Mouse (Mus musculus) MEL (cell line): ENCODE data around the gene Alas2. TPM values are rescaled to one million over a fixed set of nuclear protein-coding genes. Genes with fewer than 3 reads are reported as not detected.

Experiments used
- DNase-seq: peaks from one replicate; pipeline ENCODE4 v3.0.0; 2011; ENCODE audit warnings: low read depth, low spot score
- H3K27ac ChIP-seq: 2 replicates; pipeline ENCODE4 v1.5.1; 2012; ENCODE audit warnings: low read depth, mild to moderate bottlenecking, control low read depth, low read length, moderate library complexity; ENCODE audit not compliant: control insufficient read depth
- H3K27me3 ChIP-seq, 2 experiments: fragments of 150-350 bp in 1 of 2; sonication (generic) in 1 of 2; 2 replicates each; pipeline ENCODE4 v1.6.1; 2012; ENCODE audit warnings: low read length in 2 of 2, mild to moderate bottlenecking in 2 of 2, improper control_type of control experiment in 1 of 2, moderate library complexity in 1 of 2; ENCODE audit not compliant: insufficient read depth in 2 of 2, control insufficient read depth in 1 of 2
- H3K36me3 ChIP-seq, 2 experiments: 2 replicates each; pipeline ENCODE4 v1.6.1; 2012 to 2014; ENCODE audit warnings: low read length in 2 of 2, improper control_type of control experiment in 1 of 2, inconsistent platforms in 1 of 2, mild to moderate bottlenecking in 1 of 2; ENCODE audit not compliant: insufficient read depth in 2 of 2, control insufficient read depth in 1 of 2
- H3K4me1 ChIP-seq, 2 experiments: fragments of 150-350 bp in 1 of 2; sonication (generic) in 1 of 2; 2 replicates each; pipeline ENCODE4 v1.6.1; 2012; ENCODE audit warnings: low read length in 2 of 2, improper control_type of control experiment in 1 of 2, mild to moderate bottlenecking in 1 of 2; ENCODE audit not compliant: insufficient read depth in 2 of 2, control insufficient read depth in 1 of 2
- H3K4me3 ChIP-seq, 2 experiments: fragments of 150-350 bp in 1 of 2; sonication (generic) in 1 of 2; 2 replicates each; pipeline ENCODE4 v1.5.1; 2012; ENCODE audit warnings: low read depth in 2 of 2, low read length in 2 of 2, mild to moderate bottlenecking in 2 of 2, moderate library complexity in 2 of 2, control low read depth in 1 of 2, improper control_type of control experiment in 1 of 2; ENCODE audit not compliant: control insufficient read depth in 1 of 2, insufficient read depth in 1 of 2
- H3K79me2 ChIP-seq: 2 replicates; pipeline ENCODE4 v1.6.1; 2012; ENCODE audit warnings: mild to moderate bottlenecking, low read length, moderate library complexity; ENCODE audit not compliant: control insufficient read depth, poor library complexity, insufficient read depth
- H3K9ac ChIP-seq: 2 replicates; pipeline ENCODE4 v1.6.1; 2012; ENCODE audit warnings: low read depth, mild to moderate bottlenecking, control low read depth, low read length, moderate library complexity; ENCODE audit not compliant: control insufficient read depth, poor library complexity, severe bottlenecking
- H3K9me3 ChIP-seq: fragments of 150-350 bp; sonication (generic); replicated peaks from 2 replicates; pipeline ENCODE4 v1.6.1; 2012; ENCODE audit warnings: mild to moderate bottlenecking, low read length, improper control_type of control experiment, moderate library complexity; ENCODE audit not compliant: insufficient read depth
- BHLHE40 ChIP-seq: IDR thresholded peaks from 2 replicates; pipeline ENCODE4 v1.6.1; 2012; ENCODE audit warnings: low read depth, mild to moderate bottlenecking, inconsistent platforms, low read length, improper control_type of control experiment, borderline replicate concordance
- CHD2 ChIP-seq: IDR thresholded peaks from 2 replicates; pipeline ENCODE4 v1.6.1; 2011; ENCODE audit warnings: low read length, improper control_type of control experiment
- CTCF ChIP-seq, 3 experiments: IDR thresholded peaks in 2 of 3; conservative IDR thresholded peaks in 1 of 3; 2 replicates each; pipeline ENCODE4 v1.5.1; 2011 to 2012; ENCODE audit warnings: low read length in 3 of 3, low read depth in 2 of 3, mild to moderate bottlenecking in 2 of 3, improper control_type of control experiment in 1 of 3, inconsistent platforms in 1 of 3, mixed read lengths in 1 of 3, moderate library complexity in 1 of 3; ENCODE audit not compliant: control insufficient read depth in 1 of 3, insufficient read depth in 1 of 3, poor library complexity in 1 of 3, severe bottlenecking in 1 of 3
- ELF1 ChIP-seq: IDR thresholded peaks from 2 replicates; pipeline ENCODE4 v1.6.1; 2014; ENCODE audit warnings: low read depth, mild to moderate bottlenecking, inconsistent platforms, low read length, improper control_type of control experiment, moderate library complexity
- EP300 ChIP-seq, 2 experiments: IDR thresholded peaks; 2 replicates each; pipeline ENCODE4 v1.6.1; 2011; ENCODE audit warnings: improper control_type of control experiment in 2 of 2, low read length in 2 of 2, low read depth in 1 of 2, mild to moderate bottlenecking in 1 of 2
- ETS1 ChIP-seq: IDR thresholded peaks from 2 replicates; pipeline ENCODE4 v1.6.1; 2012; ENCODE audit warnings: low read depth, mild to moderate bottlenecking, inconsistent platforms, low read length, improper control_type of control experiment, moderate library complexity
- GATA1 ChIP-seq: IDR thresholded peaks from 2 replicates; pipeline ENCODE4 v1.6.1; 2011; ENCODE audit warnings: low read depth, low read length, improper control_type of control experiment
- HCFC1 ChIP-seq: IDR thresholded peaks from 2 replicates; pipeline ENCODE4 v1.6.1; 2012; ENCODE audit warnings: low read depth, mild to moderate bottlenecking, inconsistent platforms, low read length, improper control_type of control experiment, moderate library complexity
- MAX ChIP-seq: IDR thresholded peaks from 2 replicates; pipeline ENCODE4 v1.6.1; 2011; ENCODE audit warnings: low read length, improper control_type of control experiment
- NELFE ChIP-seq: IDR thresholded peaks from 2 replicates; pipeline ENCODE4 v1.6.1; 2011; ENCODE audit warnings: low read depth, low read length, improper control_type of control experiment
- POLR2AphosphoS5 ChIP-seq: IDR thresholded peaks from 2 replicates; pipeline ENCODE4 v1.6.1; 2012; ENCODE audit warnings: low read depth, borderline replicate concordance, mild to moderate bottlenecking, inconsistent platforms, low read length, moderate library complexity, mixed read lengths
- RAD21 ChIP-seq: IDR thresholded peaks from 2 replicates; pipeline ENCODE4 v1.6.1; 2011; ENCODE audit warnings: mild to moderate bottlenecking, low read depth, low read length, improper control_type of control experiment
- SMC3 ChIP-seq: IDR thresholded peaks from 2 replicates; pipeline ENCODE4 v1.6.1; 2011; ENCODE audit warnings: low read depth, low read length, improper control_type of control experiment
- TAL1 ChIP-seq: IDR thresholded peaks from 2 replicates; pipeline ENCODE4 v1.6.1; 2012; ENCODE audit warnings: mild to moderate bottlenecking, inconsistent platforms, low read length, moderate library complexity, mixed read lengths
- TCF12 ChIP-seq: IDR thresholded peaks from 2 replicates; pipeline ENCODE4 v1.6.1; 2014; ENCODE audit warnings: low read depth, mild to moderate bottlenecking, inconsistent platforms, low read length, improper control_type of control experiment, moderate library complexity
- USF1 ChIP-seq: IDR thresholded peaks from 2 replicates; pipeline ENCODE4 v1.6.1; 2014; ENCODE audit warnings: low read depth, mild to moderate bottlenecking, inconsistent platforms, low read length, improper control_type of control experiment, moderate library complexity
- ZKSCAN1 ChIP-seq: IDR thresholded peaks from 2 replicates; pipeline ENCODE4 v1.6.1; 2012; ENCODE audit warnings: low read depth, mild to moderate bottlenecking, inconsistent platforms, low read length, improper control_type of control experiment, moderate library complexity
- ZMIZ1 ChIP-seq: IDR thresholded peaks from 2 replicates; pipeline ENCODE4 v1.6.1; 2012; ENCODE audit warnings: low read depth, mild to moderate bottlenecking, inconsistent platforms, low read length, improper control_type of control experiment, moderate library complexity
- polyA plus RNA-seq, 2 experiments: library from polyadenylated mRNA; stranded (reverse) in 1 of 2; unstranded in 1 of 2; fragments of >175 nt in 1 of 2; fragments of >200 nt in 1 of 2; gene quantifications; 2 replicates each; pipeline versions ENCODE4 v1.2.1 to v1.2.4; 2012; ENCODE audit warnings: low replicate concordance in 2 of 2, low read depth in 1 of 2; ENCODE audit not compliant: insufficient read length in 2 of 2, insufficient read depth in 1 of 2, missing spikeins in 1 of 2
- total RNA-seq: library from RNA; depleted of rRNA; stranded (reverse); fragments of 300-350 nt; gene quantifications from 2 replicates; pipeline ENCODE4 v1.2.3, GENCODE M21; 2012

Alas2 gene
- total and polyA plus RNA-seq, 3 experiments, result 35.6 to 79.1 TPM; not detected in 1

- no peak for TF ChIP-seq MAX
- TF ChIP-seq ETS1, result no peak
- no peak for TF ChIP-seq NELFE
- no peak for TF ChIP-seq CHD2
- no peak for TF ChIP-seq USF1
- TF ChIP-seq ZKSCAN1, result no peak
- TF ChIP-seq SMC3, result no peak
- TF ChIP-seq RAD21, result no peak
- TF ChIP-seq HCFC1, result no peak
- TF ChIP-seq ELF1, result no peak
- no peak for TF ChIP-seq CTCF (IDR thresholded peaks at IDR 0.05 in 2 of 3, conservative IDR thresholded peaks at IDR 0.05 in 1 of 3; ENCODE audit: control insufficient read depth in 1 of 3, insufficient read depth in 1 of 3, low read depth in 2 of 3, low read length in 3 of 3, poor library complexity in 1 of 3, severe bottlenecking in 1 of 3)
- TF ChIP-seq ZMIZ1, result no peak
- Histone ChIP-seq H3K9ac (no peak overlapping the region), H3K27me3 (no peaks in the 10 kb centered on the region), H3K36me3 (peaks cover 0 to 11% of the 10 kb centered on the region in 2 experiments; a peak in 2 of 4 replicates), H3K4me3 (no peak overlapping the region), H3K4me1 (peaks cover 0 to 10% of the 10 kb centered on the region in 2 experiments; a peak in 2 of 4 replicates), H3K27ac (no peak overlapping the region), H3K9me3 (no peaks in the 10 kb centered on the region), H3K79me2 (no peaks in the 10 kb centered on the region)
- DNase-seq, result no peak
Measured at GRCm38 (mm10) chrX:150594176-150594575, 47.0 kb downstream of the Alas2 start.

- peak overlapping the region; percentile 19; the same call in 1 of the 2 replicates for H3K27ac ChIP-seq
Measured at GRCm38 (mm10) chrX:150595016-150595760, 48.0 kb downstream of the Alas2 start.

More at GRCm38 (mm10) chrX:150595016-150595760, 48.0 kb downstream of the Alas2 start:
- no peaks in the 10 kb centered on the region for H3K9me3 ChIP-seq
- no peak for TF ChIP-seq POLR2AphosphoS5
- peak; percentile 60 to 72 for TF ChIP-seq EP300 (IDR thresholded peaks at IDR 0.05; ENCODE audit: low read depth in 1 of 2, low read length in 2 of 2)
- no peak for TF ChIP-seq BHLHE40
- TF ChIP-seq GATA1, result peak; percentile 70
- peak; percentile 65 for TF ChIP-seq TCF12
- TF ChIP-seq TAL1, result peak; percentile 74
- H3K27me3 ChIP-seq, result no peaks in the 10 kb centered on the region
- peaks cover 0 to 10% of the 10 kb centered on the region in 2 experiments; a peak in 2 of 4 replicates for H3K4me1 ChIP-seq
- peak overlapping the region; percentile 20 for H3K9ac ChIP-seq
- DNase-seq, result peak; percentile 27
- H3K36me3 ChIP-seq, result peaks cover 0 to 11% of the 10 kb centered on the region in 2 experiments; a peak in 2 of 4 replicates
- no peaks in the 10 kb centered on the region for H3K79me2 ChIP-seq
- H3K4me3 ChIP-seq, result no peak overlapping the region
